In genomic region chr11:62643681-62644363, GRCm38 (mm10) we compare ENCODE assay signal across 8 mouse cellular contexts. TPM values are rescaled to one million over a fixed set of nuclear protein-coding genes. Genes with fewer than 3 reads are reported as not detected.
A peak's percentile ranks its signal among the peaks of the same experiment; 100 is the strongest.
DNase-seq lines count a peak whose midpoint lies in the region; ATAC-seq and TF ChIP-seq lines count a peak whose summit lies in the region.

No protein-coding gene starts in this region.

- H3K4me1 ChIP-seq in forebrain, embryonic 13.5 days: peaks cover 58% of the 10 kb centered on the region
- peaks cover 14% of the 10 kb centered on the region; the same call in 1 of the 2 replicates for H3K4me1 ChIP-seq in forebrain, embryonic 11.5 days (replicated peaks; ENCODE audit: control insufficient read depth, insufficient read depth, low read length)
- peaks cover 44% of the 10 kb centered on the region for H3K4me1 ChIP-seq in hindbrain, embryonic 14.5 days (replicated peaks; ENCODE audit: control insufficient read depth, insufficient read depth, low read length)
- H3K4me1 ChIP-seq in hindbrain, embryonic 10.5 days (replicated peaks): peaks cover 78% of the 10 kb centered on the region
- peaks cover 27% of the 10 kb centered on the region for H3K4me1 ChIP-seq in spleen, adult 2 months (ENCODE audit: control insufficient read depth, insufficient read depth, insufficient read length)

- H3K4me2 ChIP-seq in forebrain, embryonic 13.5 days: no peak overlapping the region
- H3K4me2 ChIP-seq in forebrain, embryonic 11.5 days (ENCODE audit: low read depth, low read length, severe bottlenecking): no peak overlapping the region
- H3K4me2 ChIP-seq in hindbrain, embryonic 14.5 days (replicated peaks): no peak overlapping the region

- DNase-seq in forebrain, embryonic 11.5 days (ENCODE audit: low spot score): no peak
- DNase-seq in hindbrain, embryonic 14.5 days (ENCODE audit: low spot score): no peak
- no peak for DNase-seq in hindbrain, embryonic 10.5 days (ENCODE audit: low spot score)
- DNase-seq in spleen, adult 2 months (ENCODE audit: low read depth in 1 of 2, low spot score in 2 of 2): no peak
- no peak for DNase-seq in spleen, postnatal 10 days (ENCODE audit: low spot score in 2 of 2)
- DNase-seq in cerebellum, adult 18-20 months: no peak
- DNase-seq in T-cell, adult 2 months (ENCODE audit: low spot score): no peak

- no peak overlapping the region for H3K9ac ChIP-seq in forebrain, embryonic 13.5 days
- no peak overlapping the region for H3K9ac ChIP-seq in forebrain, embryonic 11.5 days (ENCODE audit: low read length)
- H3K9ac ChIP-seq in hindbrain, embryonic 14.5 days: no peak overlapping the region

- H3K27ac ChIP-seq in forebrain, embryonic 13.5 days: peak overlapping the region; percentile 25; the same call in 1 of the 2 replicates
- H3K27ac ChIP-seq in forebrain, embryonic 11.5 days (ENCODE audit: low read depth, low read length): no peak overlapping the region
- peak overlapping the region; percentile 57; the same call in 1 of the 2 replicates for H3K27ac ChIP-seq in hindbrain, embryonic 14.5 days
- no peak overlapping the region for H3K27ac ChIP-seq in hindbrain, embryonic 10.5 days
- peak overlapping the region; percentile 48 for H3K27ac ChIP-seq in spleen, adult 2 months (ENCODE audit: insufficient read depth, low read length)

- no peak for TF ChIP-seq CTCF in spleen, adult 2 months (IDR thresholded peaks at IDR 0.05; ENCODE audit: extremely low read depth, insufficient read depth, insufficient read length, insufficient replicate concordance)

- no peaks in the 10 kb centered on the region for H3K9me3 ChIP-seq in forebrain, embryonic 13.5 days (replicated peaks)
- H3K9me3 ChIP-seq in forebrain, embryonic 11.5 days (ENCODE audit: control insufficient read depth, low read length): no peaks in the 10 kb centered on the region
- no peaks in the 10 kb centered on the region for H3K9me3 ChIP-seq in hindbrain, embryonic 14.5 days (ENCODE audit: control insufficient read depth, low read length)
- no peaks in the 10 kb centered on the region for H3K9me3 ChIP-seq in hindbrain, embryonic 10.5 days

- H3K27me3 ChIP-seq in forebrain, embryonic 13.5 days: no peaks in the 10 kb centered on the region
- no peaks in the 10 kb centered on the region for H3K27me3 ChIP-seq in forebrain, embryonic 11.5 days (ENCODE audit: control insufficient read depth, insufficient read depth, low read length)
- no peaks in the 10 kb centered on the region for H3K27me3 ChIP-seq in hindbrain, embryonic 14.5 days (ENCODE audit: control insufficient read depth, insufficient read depth, low read length)
- H3K27me3 ChIP-seq in hindbrain, embryonic 10.5 days (ENCODE audit: insufficient read depth, poor library complexity, severe bottlenecking): no peaks in the 10 kb centered on the region
- H3K27me3 ChIP-seq in spleen, adult 2 months (ENCODE audit: control insufficient read depth, insufficient read depth, low read length): peaks cover 2% of the 10 kb centered on the region; the same call in 1 of the 2 replicates

- TF ChIP-seq POLR2A in spleen, adult 2 months (IDR thresholded peaks at IDR 0.05; ENCODE audit: low read depth, low read length): no peak

- no peak overlapping the region for H3K4me3 ChIP-seq in forebrain, embryonic 13.5 days
- H3K4me3 ChIP-seq in forebrain, embryonic 11.5 days (ENCODE audit: low read depth, low read length): no peak overlapping the region
- H3K4me3 ChIP-seq in hindbrain, embryonic 14.5 days (replicated peaks; ENCODE audit: low read length): no peak overlapping the region
- no peak overlapping the region for H3K4me3 ChIP-seq in hindbrain, embryonic 10.5 days
- no peak overlapping the region for H3K4me3 ChIP-seq in spleen, adult 2 months (ENCODE audit: extremely low read depth, insufficient read depth, insufficient read length)

- no peak for ATAC-seq in forebrain, embryonic 13.5 days
- no peak for ATAC-seq in forebrain, embryonic 11.5 days (replicated peaks; ENCODE audit: low FRiP score)
- ATAC-seq in hindbrain, embryonic 14.5 days (ENCODE audit: low FRiP score): no peak

- 86% methylated on average over 10 of the region's 10 CpGs for WGBS in forebrain, embryonic 13.5 days
- 89% methylated on average over 10 of the region's 10 CpGs for WGBS in forebrain, embryonic 11.5 days
- WGBS in hindbrain, embryonic 14.5 days: 80% methylated on average over 10 of the region's 10 CpGs
- 90% methylated on average over 10 of the region's 10 CpGs for WGBS in hindbrain, embryonic 10.5 days
- 69% methylated on average over 10 of the region's 10 CpGs for WGBS in spleen, adult 2 months

- H3K36me3 ChIP-seq in forebrain, embryonic 13.5 days (ENCODE audit: poor library complexity, severe bottlenecking): no peaks in the 10 kb centered on the region
- H3K36me3 ChIP-seq in forebrain, embryonic 11.5 days (ENCODE audit: control insufficient read depth, insufficient read depth, low read length): no peaks in the 10 kb centered on the region
- no peaks in the 10 kb centered on the region for H3K36me3 ChIP-seq in hindbrain, embryonic 14.5 days (replicated peaks; ENCODE audit: control insufficient read depth, insufficient read depth)
- H3K36me3 ChIP-seq in hindbrain, embryonic 10.5 days: peaks cover 11% of the 10 kb centered on the region; the same call in 1 of the 2 replicates
- H3K36me3 ChIP-seq in spleen, adult 2 months (ENCODE audit: control insufficient read depth, insufficient read depth, low read length): no peaks in the 10 kb centered on the region

RNA-seq across cellular contexts. Expression of gene Lrrc75a, which starts 4.5 kb away (rescaled TPM):
- polyA plus RNA-seq in forebrain, embryonic 13.5 days (2015; fragmentation: Nextera tagmentation; extraction: Ambion mirVana): 8.0 and 9.4 TPM in 2 replicates
- polyA plus RNA-seq in forebrain, embryonic 11.5 days (2014; fragmentation: Nextera tagmentation; extraction: Ambion mirVana): 14.3 and 20.7 TPM in 2 replicates
- polyA plus RNA-seq in hindbrain, embryonic 14.5 days (2014; fragmentation: Nextera tagmentation; extraction: Ambion mirVana): 10.5 and 12.6 TPM in 2 replicates
- polyA plus RNA-seq in hindbrain, embryonic 10.5 days (2016; fragmentation: Nextera tagmentation; extraction: Ambion mirVana): 12.6 and 15.0 TPM in 2 replicates
- polyA plus RNA-seq in spleen, adult 2 months (2012; rRNA removed): 6.6 and 9.4 TPM in 2 replicates

RNA-seq across cellular contexts. Expression of gene Mmgt2, which starts 4.6 kb away (rescaled TPM):
- polyA plus RNA-seq in forebrain, embryonic 13.5 days (2015; fragmentation: Nextera tagmentation; extraction: Ambion mirVana): 31.3 and 33.2 TPM in 2 replicates
- polyA plus RNA-seq in forebrain, embryonic 11.5 days (2014; fragmentation: Nextera tagmentation; extraction: Ambion mirVana): 37.8 and 41.1 TPM in 2 replicates
- polyA plus RNA-seq in hindbrain, embryonic 14.5 days (2014; fragmentation: Nextera tagmentation; extraction: Ambion mirVana): 21.0 and 33.4 TPM in 2 replicates
- 36.1 and 47.3 TPM in 2 replicates for polyA plus RNA-seq in hindbrain, embryonic 10.5 days (2016; fragmentation: Nextera tagmentation; extraction: Ambion mirVana)
- 22.3 and 24.6 TPM in 2 replicates for polyA plus RNA-seq in spleen, adult 2 months (2012; rRNA removed)

Comparison
In these comparisons a context has a peak if more than half of its experiments do, and no peak if none do; other contexts are left out.
1. H3K27ac ChIP-seq: peak in forebrain, embryonic 13.5 days (single experiment), hindbrain, embryonic 14.5 days (single experiment) and spleen, adult 2 months (single experiment); none in forebrain, embryonic 11.5 days (single experiment) and hindbrain, embryonic 10.5 days (single experiment).